Mouse (Mus musculus): ENCODE measurements around the gene Tnc.

Tnc gene

DNA sequence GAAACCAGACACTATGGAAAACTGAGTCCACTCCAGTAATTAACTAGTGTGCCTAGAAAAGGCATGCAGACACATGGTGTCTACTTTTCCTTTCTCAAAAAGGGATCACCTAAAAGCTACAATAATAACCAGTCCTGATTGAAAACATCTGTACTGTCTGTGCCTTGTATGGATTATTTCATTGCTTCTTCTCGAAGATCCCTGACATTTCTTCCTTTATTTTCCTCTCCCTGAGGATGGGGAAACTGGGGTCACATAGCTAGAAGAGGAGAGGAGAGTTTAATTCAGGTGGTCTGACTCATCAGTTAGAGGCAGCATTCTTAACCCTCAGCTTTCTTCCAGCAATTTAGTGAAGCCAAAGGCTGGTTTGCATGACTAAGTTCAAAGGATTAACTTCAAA, 17.3 kb downstream of the Tnc start:
- ATAC-seq (ENCODE audit: insufficient number of reproducible peaks, low FRiP score, low TSS enrichment) = no peak

DNA sequence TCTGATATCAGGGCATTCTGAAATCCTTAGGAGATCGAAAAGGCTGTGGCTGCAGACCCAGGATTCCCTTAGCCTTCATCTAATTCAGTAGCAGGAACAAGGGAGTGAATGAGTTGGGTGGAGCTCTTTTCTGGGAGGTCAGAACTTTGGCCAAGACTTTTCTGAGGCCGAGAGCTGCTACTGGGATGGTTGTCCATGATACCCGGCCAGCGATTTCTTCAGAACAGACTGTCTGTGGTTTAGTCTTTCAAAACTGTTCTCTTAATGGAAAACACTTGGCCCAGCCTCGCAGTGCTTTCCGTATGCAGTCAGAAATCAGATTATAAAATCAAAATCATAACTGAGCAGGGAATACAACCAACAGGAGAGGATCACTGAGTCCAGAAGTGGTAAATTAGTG, 21.2 kb downstream of the Tnc start:
- ATAC-seq (ENCODE audit: insufficient number of reproducible peaks, low FRiP score, low TSS enrichment) = no peak

DNA sequence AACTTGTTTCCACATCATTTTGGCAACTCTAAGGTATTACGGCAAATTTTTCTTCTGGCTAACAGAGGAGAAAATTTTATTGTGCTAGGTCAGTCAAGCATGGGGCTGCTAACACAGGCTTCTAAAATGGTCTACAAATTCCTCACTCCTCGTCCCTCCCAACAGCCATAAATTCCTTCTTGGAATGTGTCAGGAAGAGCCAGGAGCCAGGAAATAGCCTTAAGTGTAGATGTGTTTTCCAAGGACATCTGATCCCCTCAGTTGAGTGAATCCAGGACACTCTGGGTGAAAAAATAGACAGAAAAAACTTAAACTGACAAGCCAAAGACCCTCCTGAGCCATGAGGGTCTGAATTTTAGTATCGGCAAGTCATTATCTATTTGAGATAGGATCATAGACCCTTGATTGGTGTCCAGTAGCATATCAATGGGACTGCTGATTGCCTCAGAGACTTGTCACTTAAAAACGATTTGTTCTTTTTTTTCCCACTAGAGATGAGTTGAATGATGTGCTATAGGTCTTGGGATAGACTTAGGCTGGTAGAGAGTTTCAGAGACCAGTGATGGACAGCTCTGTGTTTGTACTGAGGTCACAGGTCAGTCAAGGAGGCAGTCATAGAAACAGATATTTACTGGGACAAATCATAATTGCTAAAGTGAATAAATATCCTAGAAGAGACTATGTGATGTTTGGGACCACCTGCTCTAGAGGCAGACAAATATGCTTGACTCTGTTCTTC, 22.6 kb downstream of the Tnc start:
- no peak for ATAC-seq (ENCODE audit: insufficient number of reproducible peaks, low FRiP score, low TSS enrichment)

DNA sequence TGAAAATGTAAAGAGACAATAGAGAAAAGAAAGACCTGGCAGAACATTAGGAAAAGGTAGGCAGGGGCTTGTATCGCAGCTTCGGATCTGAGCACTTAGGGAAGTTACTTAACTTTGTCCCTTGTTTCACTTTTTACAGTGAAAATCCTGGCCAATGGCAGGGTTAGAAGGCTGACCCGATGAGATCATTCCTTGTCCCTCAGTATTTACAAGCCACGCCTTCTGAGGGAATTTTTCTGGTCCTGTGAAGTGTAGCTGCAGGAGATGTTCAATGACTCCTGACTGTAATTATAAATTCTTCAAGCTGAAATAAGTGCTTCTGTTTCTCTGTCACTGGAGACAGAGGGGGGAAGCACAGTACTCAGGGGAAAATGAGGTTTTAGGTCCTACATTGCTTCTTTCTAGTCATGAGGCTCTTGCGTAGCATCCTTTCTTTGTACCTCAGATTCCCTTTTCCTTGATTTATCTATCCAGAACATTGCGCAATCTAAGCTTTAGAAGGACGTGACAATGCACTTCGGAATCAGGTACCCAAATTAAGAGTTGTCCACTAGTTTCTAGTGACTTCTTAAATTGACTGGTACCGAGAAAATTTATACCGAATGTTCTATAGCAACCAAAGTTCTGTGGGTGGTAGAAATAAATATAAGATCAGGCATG, 25.8 kb downstream of the Tnc start:
- ATAC-seq (ENCODE audit: insufficient number of reproducible peaks, low FRiP score, low TSS enrichment) = no peak

DNA sequence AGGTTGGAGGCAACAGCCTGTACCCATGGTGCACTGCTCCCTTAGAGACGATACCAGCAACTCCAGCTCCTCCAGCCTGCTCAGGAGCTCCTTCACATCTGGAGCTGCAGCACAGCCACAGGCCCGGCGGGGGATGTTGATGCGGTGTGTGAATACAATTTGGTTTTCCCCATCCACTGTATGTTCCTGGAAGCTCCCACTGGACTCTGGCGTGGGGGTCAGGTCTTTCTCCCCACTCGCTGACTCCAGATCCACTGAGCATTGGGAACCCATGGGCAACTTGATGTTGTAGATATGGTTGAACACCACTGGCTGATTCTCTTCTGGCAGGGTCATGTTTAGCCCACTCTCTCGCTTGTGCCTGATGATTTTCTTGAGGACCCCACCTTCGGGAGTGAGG, 26.7 kb downstream of the Tnc start:
- ATAC-seq (ENCODE audit: insufficient number of reproducible peaks, low FRiP score, low TSS enrichment) = no peak

DNA sequence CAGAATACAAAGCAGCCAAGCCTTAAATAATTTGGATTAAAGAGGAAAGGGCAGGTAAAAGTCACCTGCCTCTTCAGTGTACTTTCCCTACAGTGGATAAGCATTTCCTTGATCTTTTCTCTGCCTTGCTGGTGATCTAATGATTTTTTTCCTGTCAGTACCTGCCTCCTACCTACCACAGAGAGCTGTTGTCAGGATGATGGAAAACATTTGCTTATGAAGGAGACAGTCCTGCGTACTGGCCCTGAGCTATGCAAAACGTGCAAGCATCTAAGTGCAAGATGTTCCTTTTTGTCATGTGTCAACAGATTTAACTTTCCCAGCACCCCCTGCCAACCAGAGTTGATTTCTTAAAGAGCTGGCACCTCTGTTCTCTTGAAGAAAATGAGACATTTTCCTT, 35.5 kb downstream of the Tnc start:
- no peak for ATAC-seq (ENCODE audit: insufficient number of reproducible peaks, low FRiP score, low TSS enrichment)

DNA sequence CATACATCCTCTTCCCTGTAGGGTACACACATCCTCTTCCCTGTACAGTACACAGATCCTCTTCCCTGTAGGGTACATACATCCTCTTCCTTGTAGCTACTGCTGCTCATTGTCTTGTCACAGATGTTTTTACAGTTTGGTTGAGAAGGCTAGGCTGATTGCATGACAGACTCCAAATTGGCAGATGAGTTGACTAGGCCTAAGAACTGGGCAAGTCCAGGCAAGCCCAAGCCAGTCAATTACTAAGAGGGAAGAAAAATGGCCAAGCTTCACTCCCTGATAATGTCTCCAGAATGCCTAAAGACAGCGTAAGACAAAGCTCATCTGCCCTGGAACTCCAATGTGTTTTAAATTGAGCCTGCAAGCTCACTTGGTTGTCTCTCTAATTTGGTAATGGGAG, 36.9 kb downstream of the Tnc start:
- ATAC-seq (ENCODE audit: insufficient number of reproducible peaks, low FRiP score, low TSS enrichment) = no peak

DNA sequence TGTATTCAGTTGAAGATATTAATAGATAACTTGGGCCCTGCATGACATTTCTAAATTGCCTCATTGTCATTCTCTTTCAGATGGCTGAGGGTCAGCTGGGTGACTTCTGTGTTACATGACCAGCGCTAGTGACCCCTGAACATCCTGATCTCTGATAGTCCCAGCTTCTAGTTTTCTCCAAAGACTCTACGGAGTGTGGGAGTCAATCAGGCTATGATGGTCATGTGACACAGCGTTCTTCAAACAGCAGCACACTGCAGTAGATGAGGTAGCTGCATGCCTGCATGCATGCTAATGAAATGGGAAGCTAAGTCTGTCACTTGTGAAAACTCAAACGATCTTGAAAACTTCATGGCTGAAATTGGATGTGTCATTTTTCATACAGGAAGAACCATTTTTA, 41.6 kb downstream of the Tnc start:
- ATAC-seq (ENCODE audit: insufficient number of reproducible peaks, low FRiP score, low TSS enrichment) = no peak

DNA sequence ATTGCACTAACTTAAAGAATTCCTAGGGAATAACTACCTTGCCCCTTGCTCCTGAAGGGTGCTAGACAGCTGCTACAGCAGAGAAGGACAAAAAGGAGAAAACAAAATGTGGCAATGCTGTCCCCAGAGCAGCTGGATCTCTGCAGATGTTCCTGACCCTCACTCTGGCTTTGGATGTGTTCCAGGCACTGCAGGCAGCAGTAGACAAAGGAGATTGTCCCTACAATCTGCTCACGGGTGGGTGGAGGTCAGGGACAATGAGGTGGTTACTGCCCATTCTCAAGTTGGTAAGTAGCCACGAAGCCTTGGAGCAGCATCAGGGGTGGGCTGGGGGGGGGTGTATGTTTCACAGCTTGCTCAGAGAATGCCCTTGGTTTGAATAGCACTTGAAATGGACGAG, 43.1 kb downstream of the Tnc start:
- no peak for ATAC-seq (ENCODE audit: insufficient number of reproducible peaks, low FRiP score, low TSS enrichment)

DNA sequence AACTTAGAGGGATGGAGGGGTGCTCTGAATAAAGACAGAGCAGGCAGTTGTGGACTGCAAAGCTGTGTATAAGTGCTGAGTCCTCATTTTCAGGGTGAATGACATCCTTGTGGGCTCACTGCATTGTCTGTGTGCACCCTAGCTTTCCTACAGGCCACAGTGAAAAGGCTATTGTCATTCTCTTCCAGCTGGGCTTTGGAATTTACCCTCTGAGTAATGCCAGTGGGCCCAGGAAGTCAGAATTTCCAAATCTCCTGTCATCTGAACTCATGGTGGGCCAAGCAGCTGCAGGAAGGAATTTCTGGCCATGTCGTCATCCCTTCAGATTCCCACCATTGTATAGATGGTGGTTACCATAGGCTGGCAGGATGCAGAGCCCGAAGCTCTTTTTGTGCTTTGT, 44.6 kb downstream of the Tnc start:
- ATAC-seq (ENCODE audit: insufficient number of reproducible peaks, low FRiP score, low TSS enrichment) = no peak

DNA sequence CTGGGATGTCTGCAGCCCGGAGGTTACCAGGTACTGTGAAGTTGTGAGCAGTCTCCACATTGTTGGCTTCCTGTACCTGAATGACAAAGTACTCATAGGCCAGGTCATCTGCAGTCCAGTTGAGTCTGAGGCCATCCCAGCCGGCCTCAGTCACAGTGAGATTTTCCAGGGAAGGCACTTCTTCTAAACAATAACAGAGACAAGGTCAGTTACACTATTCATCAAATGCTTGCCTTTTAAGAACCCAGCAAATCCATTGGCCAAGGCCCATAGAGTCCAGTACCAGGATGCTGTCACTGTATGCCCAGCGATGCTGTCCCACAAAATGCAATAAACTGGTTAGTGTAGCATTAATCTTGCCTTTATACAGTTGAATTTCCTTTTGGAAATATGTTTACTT, 46.0 kb downstream of the Tnc start:
- no peak for ATAC-seq (ENCODE audit: insufficient number of reproducible peaks, low FRiP score, low TSS enrichment)

DNA sequence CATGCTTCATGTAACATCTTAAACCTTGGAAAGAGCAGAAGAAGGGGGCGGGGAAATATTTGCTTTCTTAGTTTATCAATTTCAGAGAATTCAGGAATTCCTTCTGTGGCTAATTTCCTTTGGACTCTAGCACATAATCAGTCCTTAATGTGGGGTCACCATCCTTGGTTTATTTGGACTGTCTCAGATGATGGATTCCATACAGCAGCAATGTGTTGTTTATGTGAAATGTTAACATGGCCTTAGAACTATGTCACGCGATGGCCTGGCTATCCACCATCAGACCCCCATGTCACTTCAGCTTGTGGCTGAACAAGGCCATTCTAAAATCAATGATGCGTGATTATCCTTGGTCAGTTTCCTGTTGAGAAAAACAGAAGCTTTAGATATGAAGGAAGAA, 46.5 kb downstream of the Tnc start:
- ATAC-seq (ENCODE audit: insufficient number of reproducible peaks, low FRiP score, low TSS enrichment) = no peak

DNA sequence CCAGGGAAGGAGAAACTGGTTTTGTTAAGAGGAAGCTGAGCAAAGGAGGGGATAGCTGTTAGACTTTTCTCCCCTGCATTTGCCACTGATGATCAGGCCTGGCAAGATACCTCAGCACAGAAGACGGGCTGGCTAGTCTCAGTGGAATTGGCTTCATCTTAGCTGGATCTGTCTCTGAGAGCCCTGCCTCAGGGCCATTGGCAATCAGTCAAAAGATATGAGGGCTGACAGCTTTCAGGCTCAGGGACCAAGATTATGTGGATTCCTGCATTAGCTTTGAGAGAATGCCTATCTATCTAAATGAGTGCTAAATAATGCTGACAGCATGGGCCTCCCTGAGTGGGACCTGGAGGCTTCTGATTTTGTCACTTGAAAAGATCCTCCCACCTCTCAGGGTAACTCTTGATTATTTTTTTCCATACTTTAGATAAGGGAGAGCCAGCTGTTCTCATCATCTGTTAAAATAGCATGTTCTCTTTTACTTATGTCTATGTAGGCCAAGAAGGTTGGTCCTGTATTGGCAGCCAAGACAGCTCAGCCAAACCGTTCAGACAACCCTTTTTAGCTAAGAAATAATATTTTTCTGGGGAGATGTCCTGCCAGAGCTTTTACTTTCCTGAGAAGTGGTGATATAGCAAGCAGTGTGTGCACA, 53.2 kb downstream of the Tnc start:
- peak; percentile 74 for ATAC-seq (ENCODE audit: insufficient number of reproducible peaks, low FRiP score, low TSS enrichment)

DNA sequence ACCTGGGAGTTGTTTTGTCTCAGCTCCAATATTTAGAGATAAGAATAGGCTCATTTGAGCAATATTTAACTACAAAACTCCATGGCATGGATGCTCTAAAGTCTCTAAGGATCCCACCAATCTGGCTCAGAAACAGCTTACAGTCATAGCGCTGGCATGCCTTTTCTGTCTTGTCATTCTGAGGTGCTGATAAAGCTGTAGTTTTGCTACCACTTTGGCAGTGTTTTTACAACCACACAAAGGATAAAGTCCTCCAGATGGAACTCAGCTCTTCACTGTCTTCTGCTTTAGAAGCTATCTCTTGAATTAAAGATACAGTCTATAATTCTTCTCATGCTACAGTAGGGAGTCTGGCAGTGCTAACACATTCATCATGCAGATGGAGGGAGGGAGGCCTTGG, 56.6 kb downstream of the Tnc start:
- no peak for ATAC-seq (ENCODE audit: insufficient number of reproducible peaks, low FRiP score, low TSS enrichment)

DNA sequence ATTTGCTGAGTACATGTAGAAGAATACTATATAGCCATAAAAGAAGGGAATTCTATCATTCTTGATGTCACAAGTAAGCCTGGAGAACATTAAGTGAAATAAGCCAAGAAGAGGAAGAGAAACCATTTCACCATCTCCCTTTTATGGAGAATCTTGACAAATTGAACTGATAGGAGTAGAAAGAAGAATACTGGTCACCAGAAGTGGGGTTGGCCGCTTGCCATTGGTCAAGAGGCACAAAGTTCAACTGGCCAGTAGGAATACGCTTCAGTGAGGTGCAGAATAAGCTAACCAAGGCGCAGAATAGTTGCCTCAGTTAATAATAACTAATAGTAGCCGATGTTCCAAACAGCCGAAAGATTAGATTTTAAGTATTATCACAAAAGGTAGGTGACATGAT, 58.7 kb downstream of the Tnc start:
- no peak for ATAC-seq (ENCODE audit: insufficient number of reproducible peaks, low FRiP score, low TSS enrichment)

DNA sequence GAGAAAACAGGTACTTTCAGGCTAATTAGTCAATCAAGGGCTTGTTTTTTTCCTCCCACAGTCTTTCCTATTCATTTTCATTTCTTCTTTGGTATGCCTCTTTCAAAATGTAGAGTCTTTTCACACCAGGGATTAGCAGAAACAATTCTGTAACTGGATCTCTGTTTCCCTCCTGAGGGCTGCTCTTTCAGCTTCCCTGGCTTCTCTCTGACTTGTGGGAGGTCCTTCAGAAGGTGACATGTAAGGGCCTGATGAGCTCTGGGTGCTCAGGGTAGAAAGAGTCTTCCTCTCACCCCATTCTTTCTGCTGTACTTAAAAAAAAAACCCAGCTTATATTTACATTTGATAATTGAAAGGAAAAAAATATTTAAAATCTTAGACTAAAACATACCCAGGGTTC, 60.2 kb downstream of the Tnc start:
- no peak for ATAC-seq (ENCODE audit: insufficient number of reproducible peaks, low FRiP score, low TSS enrichment)

DNA sequence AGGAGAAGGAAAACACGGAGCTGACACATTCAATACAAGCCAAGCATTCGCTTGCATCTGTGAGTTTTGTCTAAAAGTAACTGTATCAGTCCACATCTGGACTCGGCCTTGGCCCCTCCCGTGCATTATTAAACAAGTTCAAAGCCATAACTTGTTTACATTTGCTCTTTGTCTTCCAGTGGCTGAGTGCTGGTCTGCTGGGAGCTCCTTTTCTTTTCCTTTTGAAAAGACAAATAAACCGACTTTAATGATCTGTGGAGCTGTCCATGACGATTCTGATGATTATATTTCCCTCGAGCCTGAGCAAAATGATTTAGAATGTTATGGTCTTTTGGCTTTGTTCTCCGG, 63.7 kb downstream of the Tnc start:
- ATAC-seq (ENCODE audit: insufficient number of reproducible peaks, low FRiP score, low TSS enrichment) = no peak

DNA sequence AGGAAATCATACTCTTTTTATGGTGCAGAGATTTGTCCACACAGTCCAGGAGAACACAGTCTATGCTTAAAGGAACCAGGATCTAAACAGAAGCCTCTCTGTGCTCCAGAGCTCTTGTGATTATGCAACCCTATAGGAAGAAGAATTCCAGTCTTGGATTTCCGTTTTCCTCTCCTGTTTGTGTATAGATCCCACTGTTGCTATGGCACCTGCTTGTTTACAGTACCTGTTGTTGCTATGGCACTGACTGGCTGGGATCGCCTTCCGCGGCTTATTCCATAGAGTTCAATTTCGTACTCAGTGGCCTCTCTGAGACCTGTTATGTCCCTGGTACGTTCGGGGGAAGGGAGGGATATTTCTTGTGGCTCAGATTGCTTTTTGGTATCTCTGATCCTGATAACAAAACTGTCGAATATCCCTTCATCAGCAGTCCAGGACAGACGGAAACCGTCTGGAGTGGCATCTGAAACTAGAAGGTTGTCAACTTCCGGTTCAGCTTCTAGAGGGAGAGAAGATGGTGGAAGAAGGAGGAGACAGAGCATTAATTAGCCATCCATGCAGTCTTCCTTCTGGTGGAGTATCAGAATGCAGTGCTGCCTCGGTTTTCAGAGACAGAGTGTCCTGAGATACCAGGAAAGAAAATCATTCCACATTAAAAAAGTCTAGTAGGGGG, 64.3 kb downstream of the Tnc start:
- ATAC-seq (ENCODE audit: insufficient number of reproducible peaks, low FRiP score, low TSS enrichment) = no peak

DNA sequence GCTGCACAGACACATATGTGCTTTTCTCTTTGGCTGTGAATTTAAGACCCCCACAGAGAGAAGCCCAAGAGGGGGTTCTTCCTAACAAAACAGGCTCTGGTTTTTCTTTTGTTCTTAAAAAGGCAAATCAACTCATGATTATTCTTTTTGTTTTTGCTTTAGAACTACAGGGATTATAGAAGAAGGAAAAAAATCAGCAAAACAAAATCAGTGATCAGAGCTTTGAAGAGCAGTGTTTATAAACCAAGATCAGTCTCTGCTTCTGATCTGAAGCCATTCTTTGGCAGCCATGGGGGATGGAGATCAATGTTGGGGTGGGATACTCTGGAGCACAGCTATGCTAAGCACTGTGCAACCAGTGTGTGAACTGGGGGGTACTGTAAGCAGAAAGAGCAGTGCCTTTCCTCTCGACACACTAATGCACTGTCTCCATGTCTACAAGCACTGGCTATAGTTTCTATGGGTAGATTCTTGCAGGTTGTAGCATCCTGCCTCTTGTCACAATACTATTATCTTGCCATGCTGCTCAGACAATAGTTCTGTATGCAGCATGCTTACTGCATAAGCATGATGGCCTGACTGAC, 66.5 kb downstream of the Tnc start:
- no peak for ATAC-seq (ENCODE audit: insufficient number of reproducible peaks, low FRiP score, low TSS enrichment)

DNA sequence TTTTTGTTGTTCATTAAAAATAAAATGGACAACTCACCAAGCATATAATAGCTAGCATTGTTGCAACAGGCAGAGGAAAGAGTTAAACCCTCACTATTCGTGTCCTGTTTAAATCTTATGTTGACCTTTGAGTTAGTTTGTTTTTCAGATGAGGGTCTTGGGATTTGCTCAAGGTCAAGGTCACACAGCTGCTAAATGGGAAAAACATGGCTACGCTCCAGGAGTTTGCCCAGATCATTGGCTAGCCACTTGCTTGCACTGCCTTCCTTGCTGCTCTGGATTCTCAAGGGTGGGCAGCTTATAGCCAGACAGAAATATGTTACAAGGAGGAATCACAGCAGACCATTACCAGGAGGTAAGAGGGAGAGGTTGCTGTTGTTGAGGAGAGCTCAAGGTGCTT, 67.2 kb downstream of the Tnc start:
- no peak for ATAC-seq (ENCODE audit: insufficient number of reproducible peaks, low FRiP score, low TSS enrichment)

DNA sequence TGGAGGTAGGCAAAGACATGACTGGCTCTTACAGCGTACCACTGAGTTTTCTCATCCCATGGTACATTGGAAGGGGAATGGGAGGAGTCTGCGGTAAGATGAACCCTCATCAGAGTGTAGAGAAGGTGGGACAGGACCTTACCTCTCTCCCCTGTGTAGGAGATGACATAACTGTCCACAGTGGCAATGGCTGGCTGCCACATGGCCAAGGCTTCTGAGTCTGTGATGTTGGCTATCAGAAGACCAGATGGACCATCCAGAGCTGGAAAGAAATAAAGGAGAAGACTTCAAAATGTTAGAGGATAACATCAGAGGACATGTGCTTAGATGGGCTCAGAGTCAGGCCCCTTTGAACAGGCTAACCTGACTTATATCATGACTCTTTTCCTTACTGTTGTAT, 74.3 kb downstream of the Tnc start:
- ATAC-seq (ENCODE audit: insufficient number of reproducible peaks, low FRiP score, low TSS enrichment) = peak; percentile 28; the same call in 1 of the 2 replicates

Measured in cerebellum, adult (tissue).